Mouse (Mus musculus) CH12.LX (cell line): Measurements from ENCODE around the gene Brsk1. TPM values are rescaled to one million over a fixed set of nuclear protein-coding genes. Genes with fewer than 3 reads are reported as not detected.

Experiments
- DNase-seq: peaks from one replicate; pipeline ENCODE4 v3.0.0-alpha.2; 2013; ENCODE audit errors: extremely low read depth
- H3K27ac ChIP-seq: 2 replicates; pipeline ENCODE4 v1.5.1; 2012; ENCODE audit warnings: low read depth, mild to moderate bottlenecking, control low read depth, moderate library complexity; ENCODE audit not compliant: insufficient read depth
- H3K27me3 ChIP-seq: replicated peaks from 2 replicates; pipeline ENCODE3; 2012; ENCODE audit warnings: inconsistent platforms
- H3K36me3 ChIP-seq, 2 experiments: replicated peaks in 1 of 2; 2 replicates each; pipeline versions ENCODE3 to v1.6.1; 2012; ENCODE audit warnings: inconsistent platforms in 1 of 2, low read length in 1 of 2, mild to moderate bottlenecking in 1 of 2, mixed read lengths in 1 of 2, moderate library complexity in 1 of 2; ENCODE audit not compliant: control insufficient read depth in 1 of 2, insufficient read depth in 1 of 2
- H3K4me1 ChIP-seq, 2 experiments: 2 replicates each; pipeline ENCODE4 v1.6.1; 2012; ENCODE audit warnings: inconsistent platforms in 1 of 2, moderate library complexity in 1 of 2; ENCODE audit not compliant: insufficient read depth in 2 of 2, control insufficient read depth in 1 of 2
- H3K4me2 ChIP-seq: 2 replicates; pipeline ENCODE4 v1.6.1; 2012; ENCODE audit warnings: low read depth, mild to moderate bottlenecking, control low read depth; ENCODE audit not compliant: poor library complexity, insufficient read depth, severe bottlenecking
- H3K4me3 ChIP-seq, 3 experiments: fragments of 150-350 bp in 1 of 3; sonication (generic) in 1 of 3; replicated peaks in 1 of 3; 2 replicates each; pipeline versions ENCODE3 to v1.5.1; 2011 to 2012; ENCODE audit warnings: low read depth in 2 of 3, low read length in 2 of 3, mild to moderate bottlenecking in 2 of 3, moderate library complexity in 2 of 3, control low read depth in 1 of 3, improper control_type of control experiment in 1 of 3, inconsistent platforms in 1 of 3, mixed read lengths in 1 of 3; ENCODE audit not compliant: poor library complexity in 1 of 3
- H3K79me2 ChIP-seq: replicated peaks from 2 replicates; pipeline ENCODE4 v1.6.1; 2012; ENCODE audit warnings: mild to moderate bottlenecking, moderate library complexity; ENCODE audit not compliant: control insufficient read depth, poor library complexity, insufficient read depth, severe bottlenecking; ENCODE audit errors: extremely low read depth
- H3K9ac ChIP-seq: 2 replicates; pipeline ENCODE4 v1.6.1; 2012; ENCODE audit warnings: low read depth, mild to moderate bottlenecking, control low read depth, moderate library complexity; ENCODE audit not compliant: insufficient read depth
- H3K9me3 ChIP-seq: replicated peaks from 2 replicates; pipeline ENCODE3; 2012; ENCODE audit warnings: low read length, inconsistent platforms, mixed read lengths
- ELF1 ChIP-seq: IDR thresholded peaks from 2 replicates; pipeline ENCODE4 v1.6.1; 2014; ENCODE audit warnings: low read depth, mild to moderate bottlenecking, inconsistent platforms, low read length, improper control_type of control experiment
- ETS1 ChIP-seq: conservative IDR thresholded peaks from 2 replicates; pipeline ENCODE4 v1.6.1; 2012; ENCODE audit warnings: low read depth, mild to moderate bottlenecking, inconsistent platforms, low read length, improper control_type of control experiment, moderate library complexity
- GABPA ChIP-seq: IDR thresholded peaks from 2 replicates; pipeline ENCODE4 v1.6.1; 2012; ENCODE audit warnings: low read depth, low read length, improper control_type of control experiment, inconsistent platforms; ENCODE audit not compliant: insufficient replicate concordance
- HCFC1 ChIP-seq: IDR thresholded peaks from 2 replicates; pipeline ENCODE4 v1.6.1; 2012; ENCODE audit warnings: low read depth, mild to moderate bottlenecking, inconsistent platforms, low read length, improper control_type of control experiment
- MAFK ChIP-seq: IDR thresholded peaks from 2 replicates; pipeline ENCODE4 v1.6.1; 2011; ENCODE audit warnings: low read length, improper control_type of control experiment; ENCODE audit not compliant: insufficient replicate concordance
- MAZ ChIP-seq: IDR thresholded peaks from 2 replicates; pipeline ENCODE4 v1.6.1; 2012; ENCODE audit warnings: low read depth, mild to moderate bottlenecking, inconsistent platforms, low read length, improper control_type of control experiment, moderate library complexity
- MEF2A ChIP-seq: IDR thresholded peaks from 2 replicates; pipeline ENCODE4 v1.6.1; 2014; ENCODE audit warnings: low read depth, mild to moderate bottlenecking, inconsistent platforms, low read length, improper control_type of control experiment, borderline replicate concordance
- MXI1 ChIP-seq: IDR thresholded peaks from 2 replicates; pipeline ENCODE4 v1.6.1; 2011; ENCODE audit warnings: mild to moderate bottlenecking, low read depth, low read length, improper control_type of control experiment
- MYC ChIP-seq: IDR thresholded peaks from 2 replicates; pipeline ENCODE4 v1.6.1; 2011; ENCODE audit warnings: low read depth, mild to moderate bottlenecking, improper control_type of control experiment, low read length
- NRF1 ChIP-seq: IDR thresholded peaks from 2 replicates; pipeline ENCODE4 v1.6.1; 2014; ENCODE audit warnings: low read depth, mild to moderate bottlenecking, inconsistent platforms, low read length, improper control_type of control experiment, moderate library complexity
- PAX5 ChIP-seq: IDR thresholded peaks from 2 replicates; pipeline ENCODE4 v1.6.1; 2012; ENCODE audit warnings: low read length, inconsistent platforms, mixed read lengths
- POLR2A ChIP-seq: IDR thresholded peaks from 2 replicates; pipeline ENCODE4 v1.6.1; 2011; ENCODE audit warnings: low read depth, mild to moderate bottlenecking, improper control_type of control experiment, low read length
- RCOR1 ChIP-seq: conservative IDR thresholded peaks from 2 replicates; pipeline ENCODE4 v1.6.1; 2012; ENCODE audit warnings: low read depth, mild to moderate bottlenecking, inconsistent platforms, low read length, improper control_type of control experiment
- SIN3A ChIP-seq: IDR thresholded peaks from 2 replicates; pipeline ENCODE4 v1.6.1; 2012; ENCODE audit warnings: low read length, improper control_type of control experiment, inconsistent platforms
- UBTF ChIP-seq: IDR thresholded peaks from 2 replicates; pipeline ENCODE4 v1.6.1; 2012; ENCODE audit warnings: low read depth, mild to moderate bottlenecking, inconsistent platforms, low read length, improper control_type of control experiment, moderate library complexity
- USF2 ChIP-seq: conservative IDR thresholded peaks from 2 replicates; pipeline ENCODE4 v1.6.1; 2011; ENCODE audit warnings: low read depth, low read length, improper control_type of control experiment
- ZKSCAN1 ChIP-seq: IDR thresholded peaks from 2 replicates; pipeline ENCODE4 v1.6.1; 2012; ENCODE audit warnings: low read depth, inconsistent platforms, low read length, improper control_type of control experiment, borderline replicate concordance
- ZMIZ1 ChIP-seq: IDR thresholded peaks from 2 replicates; pipeline ENCODE4 v1.6.1; 2012; ENCODE audit warnings: low read depth, mild to moderate bottlenecking, inconsistent platforms, low read length, improper control_type of control experiment
- ZNF384 ChIP-seq: IDR thresholded peaks from 2 replicates; pipeline ENCODE4 v1.6.1; 2012; ENCODE audit warnings: low read depth, low read length, improper control_type of control experiment, inconsistent platforms
- dilution Hi-C: fragments of 300-500 bp; cut with MboI; formaldehyde crosslinking; loops from 2 replicates; pipeline ENCODE4 v1.14.3; 2020; ENCODE audit warnings: low sequenced_read_pairs; ENCODE audit not compliant: extremely low pct_unique_long_range_greater_than_20kb, extremely low pct_ligation_motif_present
- in situ Hi-C: fragments of 300-500 bp; cut with MboI; formaldehyde crosslinking; loops from 3 replicates; pipeline ENCODE4 v1.14.3; 2019; ENCODE audit warnings: low sequenced_read_pairs, low pct_ligation_motif_present, low pct_unique_long_range_greater_than_20kb, mixed read lengths
- polyA plus RNA-seq: library from polyadenylated mRNA; unstranded; fragments of >175 nt; gene quantifications from 2 replicates; pipeline ENCODE4 v1.2.1, GENCODE M21; 2012; ENCODE audit warnings: low read depth; ENCODE audit not compliant: insufficient read length
- total RNA-seq, 2 experiments: library from RNA; depleted of rRNA; stranded (reverse); fragments of 300-350 nt in 1 of 2; fragments of >200 nt in 1 of 2; gene quantifications; 2 replicates each; pipeline ENCODE4 v1.2.3; 2012 to 2014

Gene Brsk1
- total and polyA plus RNA-seq, 3 experiments: 0.25 TPM; not detected in 2

DNA sequence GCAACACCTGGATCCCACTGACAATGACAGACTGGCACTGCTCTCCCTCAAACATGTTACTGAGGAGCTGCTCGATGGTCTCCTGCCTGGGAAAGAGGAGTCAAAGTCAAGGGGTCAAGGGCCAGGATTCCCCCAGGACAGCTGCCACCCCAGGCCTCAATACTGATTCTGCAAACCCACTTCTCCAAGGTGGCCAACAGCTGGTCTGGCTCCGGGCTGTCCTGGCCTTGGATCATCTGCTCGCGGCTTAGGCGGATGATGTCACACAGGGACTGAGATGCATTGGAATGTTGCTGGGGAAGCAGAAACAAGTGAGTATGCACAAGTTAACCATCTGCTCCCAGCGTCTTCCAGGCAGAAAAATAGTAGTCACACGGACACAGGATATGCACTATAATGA, 48.4 kb upstream of the Brsk1 start:
- dilution Hi-C loops: no loop called here
- TF ChIP-seq MXI1 (no peak), MYC (no peak), ETS1 (no peak), ZMIZ1 (no peak), ZNF384 (no peak), MEF2A (no peak), UBTF (no peak), ELF1 (no peak), MAZ (no peak), SIN3A (no peak), USF2 (no peak), POLR2A (no peak), PAX5 (no peak), MAFK (no peak), ZKSCAN1 (no peak), HCFC1 (no peak)
- in situ Hi-C loops: no loop called here
- Histone ChIP-seq H3K27me3 (no peaks in the 10 kb centered on the region), H3K79me2 (peaks cover 13% of the 10 kb centered on the region; the same call in 1 of the 2 replicates), H3K4me1 (peaks cover 0 to 5% of the 10 kb centered on the region in 2 experiments; a peak in 2 of 4 replicates), H3K36me3 (peaks cover 83 to 90% of the 10 kb centered on the region in 2 experiments), H3K4me3 (no peak overlapping the region), H3K9me3 (no peaks in the 10 kb centered on the region), H3K4me2 (no peak overlapping the region), H3K9ac (no peak overlapping the region), H3K27ac (no peak overlapping the region)
- DNase-seq: no peak

DNA sequence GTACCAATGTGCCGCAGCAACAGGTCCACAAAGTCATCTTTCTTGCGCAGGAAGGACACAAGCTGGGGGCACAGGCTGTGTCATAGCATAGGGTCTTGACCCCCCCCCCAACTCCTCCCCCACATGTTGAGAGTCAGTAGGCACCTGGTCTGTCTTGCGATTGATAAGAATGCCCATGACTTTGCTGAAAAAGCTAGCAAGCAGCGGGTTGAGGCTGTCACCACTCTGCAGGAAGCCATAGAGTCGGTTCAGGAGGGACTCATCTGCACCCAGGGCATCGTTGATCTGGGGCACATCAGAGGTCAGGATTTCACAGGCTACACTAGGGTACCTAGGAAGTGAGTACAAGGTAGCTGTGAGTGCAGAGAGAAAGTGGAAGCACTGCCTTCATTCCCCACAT, 47.2 kb upstream of the Brsk1 start:
- Histone ChIP-seq H3K9me3 (no peaks in the 10 kb centered on the region), H3K9ac (no peak overlapping the region), H3K4me2 (no peak overlapping the region), H3K4me1 (peaks cover 3 to 18% of the 10 kb centered on the region in 2 experiments; a peak in 3 of 4 replicates), H3K27me3 (no peaks in the 10 kb centered on the region), H3K79me2 (peaks cover 24% of the 10 kb centered on the region), H3K4me3 (no peak overlapping the region), H3K27ac (no peak overlapping the region)
- dilution Hi-C loops (no loop called here), in situ Hi-C loops (no loop called here)
- DNase-seq: no peak
- TF ChIP-seq RCOR1: no peak
- TF ChIP-seq ZNF384: no peak
- TF ChIP-seq GABPA: no peak
- TF ChIP-seq NRF1: no peak
- no peak for TF ChIP-seq POLR2A
- TF ChIP-seq, all 38 proteins: peak for 0
- peaks cover 77 to 94% of the 10 kb centered on the region in 2 experiments for H3K36me3 ChIP-seq
